Mouse (Mus musculus): ENCODE measurements around the gene Ap3m1.

- TF ChIP-seq CTCF (IDR thresholded peaks at IDR 0.05; ENCODE audit: low read depth) (peak; percentile 25; the same call in 1 of the 2 replicates), EP300 (IDR thresholded peaks at IDR 0.05; ENCODE audit: low read depth) (no peak)
These were observed 23.6 kb upstream of the Ap3m1 start for GRCm38 (mm10) chr14:21075751-21076500.

Measured in liver, embryonic 14.5 days (tissue).